Mouse (Mus musculus): ENCODE data around the gene Ppp5c. TPM values are rescaled to one million over a fixed set of nuclear protein-coding genes. Genes with fewer than 3 reads are reported as not detected.
A peak's percentile ranks its signal among the peaks of the same experiment; 100 is the strongest.

Ppp5c gene
- total RNA-seq, 2 experiments from 2014 or later: 64.8 to 65.8 TPM

GRCm38 (mm10) chr7:16987541-16988149 is 40.1 kb downstream of the Ppp5c start:
- TF ChIP-seq CTCF (IDR thresholded peaks at IDR 0.05): no peak
- intact Hi-C loops (cut with DNase I): no loop called here
- H3K27ac ChIP-seq: no peak overlapping the region

GRCm38 (mm10) chr7:16982859-16983568 is 44.7 kb downstream of the Ppp5c start, which contains the start of gene Gm42372:
TSS of gene Gm42372 (plus strand) at chr7:16983086.
- no peak for TF ChIP-seq CTCF (IDR thresholded peaks at IDR 0.05)
- H3K27ac ChIP-seq: no peak within 1 kb of the TSS
- H3K4me3 ChIP-seq: no peak within 1 kb of the TSS
- no peak for DNase-seq
- intact Hi-C loops (cut with DNase I): no loop called here

More at GRCm38 (mm10) chr7:16987541-16988149, 40.1 kb downstream of the Ppp5c start:
- H3K4me3 ChIP-seq: no peak overlapping the region
- DNase-seq: no peak

- DNase-seq: peak; percentile 58
- intact Hi-C loops (cut with DNase I): no loop called here
- H3K27ac ChIP-seq: peak overlapping the region; percentile 79
- H3K4me3 ChIP-seq: peak overlapping the region; percentile 66
- TF ChIP-seq CTCF (IDR thresholded peaks at IDR 0.05): no peak
These were observed 47.4 kb downstream of the Ppp5c start for GRCm38 (mm10) chr7:16980348-16980747.

GRCm38 (mm10) chr7:16978593-16978992 is 49.1 kb downstream of the Ppp5c start:
- TF ChIP-seq CTCF (IDR thresholded peaks at IDR 0.05): no peak
- Histone ChIP-seq H3K27ac (no peak overlapping the region), H3K4me3 (no peak overlapping the region)
- DNase-seq: no peak
- intact Hi-C loops (cut with DNase I): no loop called here

GRCm38 (mm10) chr7:16978173-16978572 is 49.6 kb downstream of the Ppp5c start:
- DNase-seq: no peak
- TF ChIP-seq CTCF (IDR thresholded peaks at IDR 0.05): no peak
- Histone ChIP-seq H3K4me3 (no peak overlapping the region), H3K27ac (no peak overlapping the region)
- intact Hi-C loops (cut with DNase I): no loop called here

GRCm38 (mm10) chr7:16976298-16976697 is 51.4 kb downstream of the Ppp5c start:
- TF ChIP-seq CTCF (IDR thresholded peaks at IDR 0.05): no peak
- H3K4me3 ChIP-seq: no peak overlapping the region
- no peak overlapping the region for H3K27ac ChIP-seq
- intact Hi-C loops (cut with DNase I): no loop called here
- DNase-seq: no peak

GRCm38 (mm10) chr7:16974018-16974417 is 53.7 kb downstream of the Ppp5c start:
- intact Hi-C loops (cut with DNase I): no loop called here
- TF ChIP-seq CTCF (IDR thresholded peaks at IDR 0.05): no peak
- DNase-seq: peak; percentile 84
- no peak overlapping the region for H3K4me3 ChIP-seq
- H3K27ac ChIP-seq: peak overlapping the region; percentile 68

- DNase-seq: no peak
- no peak overlapping the region for H3K27ac ChIP-seq
- no peak overlapping the region for H3K4me3 ChIP-seq
- TF ChIP-seq CTCF (IDR thresholded peaks at IDR 0.05): no peak
- intact Hi-C loops (cut with DNase I): no loop called here
These were observed 56.6 kb downstream of the Ppp5c start for GRCm38 (mm10) chr7:16971160-16971559.

GRCm38 (mm10) chr7:16968414-16968813 is 59.3 kb downstream of the Ppp5c start:
- no peak for TF ChIP-seq CTCF (IDR thresholded peaks at IDR 0.05)
- no peak for DNase-seq
- intact Hi-C loops (cut with DNase I): no loop called here
- H3K27ac ChIP-seq: no peak overlapping the region
- no peak overlapping the region for H3K4me3 ChIP-seq

- TF ChIP-seq CTCF (IDR thresholded peaks at IDR 0.05): no peak
- no peak overlapping the region for H3K27ac ChIP-seq
- intact Hi-C loops (cut with DNase I): no loop called here
- DNase-seq: no peak
- H3K4me3 ChIP-seq: no peak overlapping the region
These were observed 66.0 kb downstream of the Ppp5c start for GRCm38 (mm10) chr7:16961678-16962077.

GRCm38 (mm10) chr7:16959539-16960187 is 68.1 kb downstream of the Ppp5c start, which contains the start of gene Pnmal1:
TSS of gene Pnmal1 (plus strand) at chr7:16959679.
- intact Hi-C loops (cut with DNase I): no loop called here
- H3K27ac ChIP-seq: no peak within 1 kb of the TSS
- no peak for DNase-seq
- no peak for TF ChIP-seq CTCF (IDR thresholded peaks at IDR 0.05)
- H3K4me3 ChIP-seq: no peak within 1 kb of the TSS

- DNase-seq: no peak
- intact Hi-C loops (cut with DNase I): no loop called here
These were observed 71.1 kb downstream of the Ppp5c start for GRCm38 (mm10) chr7:16956410-16957265.

More at GRCm38 (mm10) chr7:16956410-16957265, 71.1 kb downstream of the Ppp5c start:
- TF ChIP-seq CTCF (IDR thresholded peaks at IDR 0.05): no peak
- Histone ChIP-seq H3K27ac (0 out of 2 replicates have a peak overlapping the region, but pooled peaks have one; percentile 4), H3K4me3 (peak overlapping the region; percentile 11; the same call in 1 of the 2 replicates)
